Mouse (Mus musculus) CH12.LX (cell line): ENCODE measurements at regions not wholly inside any gene's neighbourhood (a gene's known extent, or its start where the extent isn't known, plus 50 kb on each side); places are given as distances from the start of the nearest gene placed in this dataset.

Experiments used
- DNase-seq: peaks from one replicate; pipeline ENCODE4 v3.0.0-alpha.2; 2013; ENCODE audit errors: extremely low read depth
- H3K27ac ChIP-seq: 2 replicates; pipeline ENCODE4 v1.5.1; 2012; ENCODE audit warnings: low read depth, mild to moderate bottlenecking, control low read depth, moderate library complexity; ENCODE audit not compliant: insufficient read depth
- H3K27me3 ChIP-seq: replicated peaks from 2 replicates; pipeline ENCODE3; 2012; ENCODE audit warnings: inconsistent platforms
- H3K36me3 ChIP-seq, 2 experiments: replicated peaks in 1 of 2; 2 replicates each; pipeline versions ENCODE3 to v1.6.1; 2012; ENCODE audit warnings: inconsistent platforms in 1 of 2, low read length in 1 of 2, mild to moderate bottlenecking in 1 of 2, mixed read lengths in 1 of 2, moderate library complexity in 1 of 2; ENCODE audit not compliant: control insufficient read depth in 1 of 2, insufficient read depth in 1 of 2
- H3K4me1 ChIP-seq, 2 experiments: 2 replicates each; pipeline ENCODE4 v1.6.1; 2012; ENCODE audit warnings: inconsistent platforms in 1 of 2, moderate library complexity in 1 of 2; ENCODE audit not compliant: insufficient read depth in 2 of 2, control insufficient read depth in 1 of 2
- H3K4me2 ChIP-seq: 2 replicates; pipeline ENCODE4 v1.6.1; 2012; ENCODE audit warnings: low read depth, mild to moderate bottlenecking, control low read depth; ENCODE audit not compliant: poor library complexity, insufficient read depth, severe bottlenecking
- H3K4me3 ChIP-seq, 3 experiments: fragments of 150-350 bp in 1 of 3; sonication (generic) in 1 of 3; replicated peaks in 1 of 3; 2 replicates each; pipeline versions ENCODE3 to v1.5.1; 2011 to 2012; ENCODE audit warnings: low read depth in 2 of 3, low read length in 2 of 3, mild to moderate bottlenecking in 2 of 3, moderate library complexity in 2 of 3, control low read depth in 1 of 3, improper control_type of control experiment in 1 of 3, inconsistent platforms in 1 of 3, mixed read lengths in 1 of 3; ENCODE audit not compliant: poor library complexity in 1 of 3
- H3K79me2 ChIP-seq: replicated peaks from 2 replicates; pipeline ENCODE4 v1.6.1; 2012; ENCODE audit warnings: mild to moderate bottlenecking, moderate library complexity; ENCODE audit not compliant: control insufficient read depth, poor library complexity, insufficient read depth, severe bottlenecking; ENCODE audit errors: extremely low read depth
- H3K9ac ChIP-seq: 2 replicates; pipeline ENCODE4 v1.6.1; 2012; ENCODE audit warnings: low read depth, mild to moderate bottlenecking, control low read depth, moderate library complexity; ENCODE audit not compliant: insufficient read depth
- H3K9me3 ChIP-seq: replicated peaks from 2 replicates; pipeline ENCODE3; 2012; ENCODE audit warnings: low read length, inconsistent platforms, mixed read lengths
- CTCF ChIP-seq, 2 experiments: IDR thresholded peaks in 1 of 2; conservative IDR thresholded peaks in 1 of 2; 2 replicates each; pipeline ENCODE4 v1.5.1; 2011 to 2012; ENCODE audit warnings: low read depth in 2 of 2, low read length in 2 of 2, improper control_type of control experiment in 1 of 2, inconsistent platforms in 1 of 2, mild to moderate bottlenecking in 1 of 2, moderate library complexity in 1 of 2
- E2F4 ChIP-seq: IDR thresholded peaks from 2 replicates; pipeline ENCODE4 v1.6.1; 2011; ENCODE audit warnings: low read depth, low read length, improper control_type of control experiment; ENCODE audit not compliant: insufficient replicate concordance
- ELF1 ChIP-seq: IDR thresholded peaks from 2 replicates; pipeline ENCODE4 v1.6.1; 2014; ENCODE audit warnings: low read depth, mild to moderate bottlenecking, inconsistent platforms, low read length, improper control_type of control experiment
- EP300 ChIP-seq: IDR thresholded peaks from 2 replicates; pipeline ENCODE4 v1.6.1; 2011; ENCODE audit warnings: low read length, improper control_type of control experiment
- ETS1 ChIP-seq: conservative IDR thresholded peaks from 2 replicates; pipeline ENCODE4 v1.6.1; 2012; ENCODE audit warnings: low read depth, mild to moderate bottlenecking, inconsistent platforms, low read length, improper control_type of control experiment, moderate library complexity
- GABPA ChIP-seq: IDR thresholded peaks from 2 replicates; pipeline ENCODE4 v1.6.1; 2012; ENCODE audit warnings: low read depth, low read length, improper control_type of control experiment, inconsistent platforms; ENCODE audit not compliant: insufficient replicate concordance
- HCFC1 ChIP-seq: IDR thresholded peaks from 2 replicates; pipeline ENCODE4 v1.6.1; 2012; ENCODE audit warnings: low read depth, mild to moderate bottlenecking, inconsistent platforms, low read length, improper control_type of control experiment
- IRF4 ChIP-seq: IDR thresholded peaks from 2 replicates; pipeline ENCODE4 v1.6.1; 2014; ENCODE audit warnings: low read depth, mild to moderate bottlenecking, inconsistent platforms, low read length, improper control_type of control experiment
- MAX ChIP-seq: IDR thresholded peaks from 2 replicates; pipeline ENCODE4 v1.6.1; 2011; ENCODE audit warnings: low read length, improper control_type of control experiment
- MAZ ChIP-seq: IDR thresholded peaks from 2 replicates; pipeline ENCODE4 v1.6.1; 2012; ENCODE audit warnings: low read depth, mild to moderate bottlenecking, inconsistent platforms, low read length, improper control_type of control experiment, moderate library complexity
- MEF2A ChIP-seq: IDR thresholded peaks from 2 replicates; pipeline ENCODE4 v1.6.1; 2014; ENCODE audit warnings: low read depth, mild to moderate bottlenecking, inconsistent platforms, low read length, improper control_type of control experiment, borderline replicate concordance
- NELFE ChIP-seq: IDR thresholded peaks from 2 replicates; pipeline ENCODE4 v1.6.1; 2011; ENCODE audit warnings: low read depth, low read length, improper control_type of control experiment
- POLR2AphosphoS2 ChIP-seq: IDR thresholded peaks from 2 replicates; pipeline ENCODE4 v1.6.1; 2011; ENCODE audit warnings: low read depth, low read length, improper control_type of control experiment
- RCOR1 ChIP-seq: conservative IDR thresholded peaks from 2 replicates; pipeline ENCODE4 v1.6.1; 2012; ENCODE audit warnings: low read depth, mild to moderate bottlenecking, inconsistent platforms, low read length, improper control_type of control experiment
- SMC3 ChIP-seq: IDR thresholded peaks from 2 replicates; pipeline ENCODE4 v1.6.1; 2011; ENCODE audit warnings: low read depth, low read length, improper control_type of control experiment
- TBP ChIP-seq: conservative IDR thresholded peaks from 2 replicates; pipeline ENCODE4 v1.6.1; 2011; ENCODE audit warnings: low read depth, low read length, improper control_type of control experiment
- UBTF ChIP-seq: IDR thresholded peaks from 2 replicates; pipeline ENCODE4 v1.6.1; 2012; ENCODE audit warnings: low read depth, mild to moderate bottlenecking, inconsistent platforms, low read length, improper control_type of control experiment, moderate library complexity
- USF2 ChIP-seq: conservative IDR thresholded peaks from 2 replicates; pipeline ENCODE4 v1.6.1; 2011; ENCODE audit warnings: low read depth, low read length, improper control_type of control experiment
- ZKSCAN1 ChIP-seq: IDR thresholded peaks from 2 replicates; pipeline ENCODE4 v1.6.1; 2012; ENCODE audit warnings: low read depth, inconsistent platforms, low read length, improper control_type of control experiment, borderline replicate concordance
- dilution Hi-C: fragments of 300-500 bp; cut with MboI; formaldehyde crosslinking; loops from 2 replicates; pipeline ENCODE4 v1.14.3; 2020; ENCODE audit warnings: low sequenced_read_pairs; ENCODE audit not compliant: extremely low pct_unique_long_range_greater_than_20kb, extremely low pct_ligation_motif_present
- in situ Hi-C: fragments of 300-500 bp; cut with MboI; formaldehyde crosslinking; loops from 3 replicates; pipeline ENCODE4 v1.14.3; 2019; ENCODE audit warnings: low sequenced_read_pairs, low pct_ligation_motif_present, low pct_unique_long_range_greater_than_20kb, mixed read lengths

DNA sequence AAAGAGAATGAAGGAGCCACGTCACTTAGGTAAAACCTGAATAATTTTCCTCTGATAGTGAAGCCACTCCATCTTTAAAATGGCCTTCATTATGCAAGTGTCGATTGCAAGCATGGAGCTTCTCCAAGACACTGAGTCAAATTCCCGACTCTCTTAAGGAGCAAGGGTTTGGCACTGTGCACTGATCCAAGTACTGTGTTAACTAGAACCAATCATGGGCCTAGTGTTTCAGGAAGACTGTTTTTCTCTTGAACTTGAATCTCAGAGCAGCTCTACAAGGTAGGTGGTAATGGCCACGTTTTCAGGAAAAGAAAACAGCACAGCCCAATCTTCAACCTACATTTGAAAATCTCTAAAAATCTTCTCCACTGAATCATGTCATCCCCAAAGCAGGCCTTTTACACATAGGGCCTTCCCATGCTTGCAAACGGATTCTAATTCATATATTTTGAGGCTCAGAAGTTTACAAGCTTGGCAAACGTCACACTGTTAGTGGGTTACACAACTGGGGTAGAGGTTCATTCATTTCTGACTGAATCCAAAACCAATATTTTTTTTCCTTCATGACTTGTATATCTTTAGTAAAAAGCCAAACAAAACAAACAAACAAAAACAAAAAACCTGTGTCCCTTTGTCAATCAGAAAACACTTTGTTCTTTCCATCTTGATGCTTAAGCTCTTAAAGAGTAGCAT is 342.2 kb upstream of the Zfp462 start:
- no peaks in the 10 kb centered on the region for H3K36me3 ChIP-seq
- no peaks in the 10 kb centered on the region for H3K27me3 ChIP-seq
- no peak overlapping the region for H3K27ac ChIP-seq
- DNase-seq = no peak
- no peak overlapping the region for H3K4me3 ChIP-seq
- no peak overlapping the region for H3K9ac ChIP-seq
- dilution Hi-C loops = no loop called here
- peaks cover 6% of the 10 kb centered on the region for H3K9me3 ChIP-seq
- no peaks in the 10 kb centered on the region for H3K79me2 ChIP-seq
- H3K4me2 ChIP-seq = no peak overlapping the region
- TF ChIP-seq MEF2A (no peak), IRF4 (no peak), E2F4 (no peak)
- in situ Hi-C loops = no loop called here
- no peaks in the 10 kb centered on the region for H3K4me1 ChIP-seq

DNA sequence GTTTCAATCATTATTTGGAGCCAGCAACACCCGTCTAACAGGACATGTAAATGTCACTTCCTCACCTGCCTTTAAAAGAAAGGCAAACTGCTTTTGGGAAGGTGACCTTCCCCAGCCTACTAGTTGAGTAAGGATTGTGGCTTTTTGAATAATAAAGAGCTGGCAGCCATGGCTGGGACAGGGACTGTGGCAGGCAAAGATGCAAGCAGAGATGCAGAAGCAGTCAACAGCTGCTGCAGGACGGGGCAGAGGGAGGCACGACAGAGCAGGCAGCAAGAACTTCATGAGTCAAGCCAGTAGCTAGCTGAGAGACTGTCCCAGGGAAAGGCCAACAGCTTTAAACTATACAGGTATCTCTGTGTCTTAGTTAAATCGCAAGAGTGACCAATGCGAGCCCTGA is 334.7 kb upstream of the Zfp462 start:
- Histone ChIP-seq H3K9me3 (peaks cover 11% of the 10 kb centered on the region), H3K36me3 (no peaks in the 10 kb centered on the region), H3K4me3 (no peak overlapping the region), H3K9ac (no peak overlapping the region), H3K27me3 (no peaks in the 10 kb centered on the region), H3K27ac (no peak overlapping the region), H3K4me1 (no peaks in the 10 kb centered on the region), H3K4me2 (no peak overlapping the region), H3K79me2 (no peaks in the 10 kb centered on the region)
- no peak for TF ChIP-seq ELF1
- no peak for TF ChIP-seq MAX
- no peak for TF ChIP-seq POLR2AphosphoS2
- no peak for TF ChIP-seq CTCF (conservative IDR thresholded peaks at IDR 0.05 in 1 of 2, IDR thresholded peaks at IDR 0.05 in 1 of 2; ENCODE audit: low read depth in 2 of 2, low read length in 2 of 2)
- no peak for TF ChIP-seq RCOR1
- TF ChIP-seq HCFC1 = no peak
- TF ChIP-seq GABPA = no peak
- TF ChIP-seq ETS1 = no peak
- no peak for TF ChIP-seq USF2
- no peak for TF ChIP-seq EP300
- TF ChIP-seq UBTF = no peak
- TF ChIP-seq ZKSCAN1 = no peak
- no peak for TF ChIP-seq TBP
- no peak for TF ChIP-seq MAZ
- no peak for TF ChIP-seq NELFE
- TF ChIP-seq SMC3 = no peak
- in situ Hi-C loops = no loop called here
- dilution Hi-C loops = no loop called here
- DNase-seq = no peak
